Mouse (Mus musculus): ENCODE data around the gene Cd44. TPM values are rescaled to one million over a fixed set of nuclear protein-coding genes. Genes with fewer than 3 reads are reported as not detected.

Gene Cd44
- polyA plus RNA-seq, 1 experiment = 77.1 TPM

DNA sequence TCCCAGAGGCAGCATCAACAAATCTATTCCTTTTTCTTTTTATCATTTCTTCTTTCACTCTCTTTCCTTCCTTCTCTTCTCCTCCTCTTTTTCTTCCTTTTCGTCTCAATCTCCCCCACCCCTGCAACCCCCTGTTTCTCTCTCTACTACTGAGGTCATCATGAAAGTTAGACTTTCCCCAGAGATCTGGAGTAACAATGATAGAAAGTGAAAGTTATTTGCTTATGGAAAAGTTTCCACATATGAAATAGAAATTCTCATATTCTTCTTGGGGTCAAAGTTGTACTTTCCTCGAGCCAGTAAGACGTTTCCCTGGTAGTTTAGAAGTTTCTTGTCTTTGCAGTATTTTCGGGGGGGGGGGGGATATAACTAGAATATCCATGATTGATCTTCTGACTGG, 126.8 kb downstream of the Cd44 start:
- Histone ChIP-seq H3K4me3 (no peak overlapping the region), H3ac (ENCODE audit: control insufficient read depth, insufficient read length) (no peak overlapping the region), H3K4me2 (ENCODE audit: low read depth) (peak overlapping the region; percentile 42), H3K79me2 (ENCODE audit: control insufficient read depth, insufficient read depth) (no peaks in the 10 kb centered on the region), H3K36me3 (ENCODE audit: control insufficient read depth, insufficient read depth) (no peaks in the 10 kb centered on the region), H3K27me3 (ENCODE audit: control insufficient read depth, insufficient read depth, insufficient read length) (no peaks in the 10 kb centered on the region)
- TF ChIP-seq POLR2A (IDR thresholded peaks at IDR 0.05; ENCODE audit: insufficient read length, low read depth) = no peak
- no peak for TF ChIP-seq TCF12 (IDR thresholded peaks at IDR 0.05; ENCODE audit: insufficient read depth, poor library complexity, severe bottlenecking)
- TF ChIP-seq MYOG (IDR thresholded peaks at IDR 0.05; ENCODE audit: control insufficient read depth in 1 of 3, insufficient read depth in 1 of 3, insufficient read length in 2 of 3, low read depth in 2 of 3) = no peak
- no peak for TF ChIP-seq SRF (IDR thresholded peaks at IDR 0.05; ENCODE audit: control insufficient read depth, insufficient read length, low read depth)
- no peak for TF ChIP-seq REST (IDR thresholded peaks at IDR 0.05; ENCODE audit: insufficient read depth, insufficient read length)
- TF ChIP-seq CEBPB (IDR thresholded peaks at IDR 0.05; ENCODE audit: insufficient read depth, poor library complexity, severe bottlenecking) = no peak
- no peak for TF ChIP-seq POLR2AphosphoS2 (IDR thresholded peaks at IDR 0.05; ENCODE audit: insufficient read length, low read depth)
- no peak for TF ChIP-seq TCF3 (IDR thresholded peaks at IDR 0.05; ENCODE audit: insufficient read length, low read depth)
- no peak for TF ChIP-seq MAX (IDR thresholded peaks at IDR 0.05; ENCODE audit: low read depth)

DNA sequence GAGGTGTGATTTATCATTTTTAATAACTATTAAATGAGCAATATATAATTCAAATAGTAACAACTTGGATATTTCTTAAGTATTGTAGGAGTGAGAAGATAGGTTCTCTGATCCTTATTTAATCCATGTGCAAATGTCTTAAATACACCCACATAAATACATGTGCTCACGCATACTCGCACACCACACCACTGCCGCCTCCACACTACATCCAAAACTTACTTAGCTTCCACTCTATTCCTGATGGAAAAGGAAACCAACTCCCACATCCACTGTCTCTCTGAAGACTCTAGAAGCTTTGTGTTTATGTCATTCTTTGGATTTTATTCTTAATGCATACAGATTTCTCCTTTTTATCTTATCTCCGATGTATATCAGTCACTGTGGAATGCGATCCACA, 129.2 kb downstream of the Cd44 start:
- Histone ChIP-seq H3K27me3 (ENCODE audit: control insufficient read depth, insufficient read depth, insufficient read length) (no peaks in the 10 kb centered on the region), H3K36me3 (ENCODE audit: control insufficient read depth, insufficient read depth) (no peaks in the 10 kb centered on the region), H3ac (ENCODE audit: control insufficient read depth, insufficient read length) (no peak overlapping the region), H3K4me2 (ENCODE audit: low read depth) (no peak overlapping the region), H3K79me2 (ENCODE audit: control insufficient read depth, insufficient read depth) (no peaks in the 10 kb centered on the region), H3K4me3 (no peak overlapping the region)
- no peak for TF ChIP-seq E2F4 (IDR thresholded peaks at IDR 0.05; ENCODE audit: insufficient read depth)
- TF ChIP-seq CEBPB (IDR thresholded peaks at IDR 0.05; ENCODE audit: insufficient read depth, poor library complexity, severe bottlenecking) = no peak
- TF ChIP-seq TCF12 (IDR thresholded peaks at IDR 0.05; ENCODE audit: insufficient read depth, poor library complexity, severe bottlenecking) = no peak
- TF ChIP-seq REST (IDR thresholded peaks at IDR 0.05; ENCODE audit: insufficient read depth, insufficient read length) = no peak
- no peak for TF ChIP-seq MYOG (IDR thresholded peaks at IDR 0.05; ENCODE audit: control insufficient read depth in 1 of 3, insufficient read depth in 1 of 3, insufficient read length in 2 of 3, low read depth in 2 of 3)
- TF ChIP-seq USF1 (IDR thresholded peaks at IDR 0.05; ENCODE audit: low read depth) = no peak
- TF ChIP-seq POLR2A (IDR thresholded peaks at IDR 0.05; ENCODE audit: insufficient read length, low read depth) = no peak
- TF ChIP-seq MAX (IDR thresholded peaks at IDR 0.05; ENCODE audit: low read depth) = no peak
- no peak for TF ChIP-seq TCF3 (IDR thresholded peaks at IDR 0.05; ENCODE audit: insufficient read length, low read depth)
- no peak for TF ChIP-seq POLR2AphosphoS2 (IDR thresholded peaks at IDR 0.05; ENCODE audit: insufficient read length, low read depth)
- no peak for TF ChIP-seq MYOD1 (IDR thresholded peaks at IDR 0.05; ENCODE audit: control insufficient read depth in 1 of 3, insufficient read length in 2 of 3, low read depth in 2 of 3)

DNA sequence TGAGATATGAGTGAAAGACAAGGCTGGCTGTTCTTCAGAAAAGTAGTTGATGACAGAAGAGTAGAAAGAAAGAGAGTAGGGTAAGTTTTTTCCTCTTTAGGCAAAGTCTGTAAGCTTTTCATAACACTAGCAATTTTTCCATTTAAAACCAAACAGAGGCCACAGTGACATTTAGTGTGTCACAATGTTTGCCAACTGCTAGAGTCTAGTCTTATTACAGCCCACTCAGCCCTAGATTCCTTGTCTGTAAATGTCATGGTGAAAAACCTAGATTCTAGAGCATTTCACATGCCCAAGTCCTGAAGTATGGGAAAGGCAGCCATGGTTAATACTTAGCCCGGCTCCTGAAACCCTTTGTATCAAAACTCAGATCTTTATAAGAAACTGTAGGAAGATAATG, 130.2 kb downstream of the Cd44 start:
- H3ac ChIP-seq (ENCODE audit: control insufficient read depth, insufficient read length) = no peak overlapping the region
- H3K27me3 ChIP-seq (ENCODE audit: control insufficient read depth, insufficient read depth, insufficient read length) = no peaks in the 10 kb centered on the region
- TF ChIP-seq MAX (IDR thresholded peaks at IDR 0.05; ENCODE audit: low read depth) = no peak
- TF ChIP-seq POLR2A (IDR thresholded peaks at IDR 0.05; ENCODE audit: insufficient read length, low read depth) = no peak
- no peak for TF ChIP-seq MYOD1 (IDR thresholded peaks at IDR 0.05; ENCODE audit: control insufficient read depth in 1 of 3, insufficient read length in 2 of 3, low read depth in 2 of 3)
- TF ChIP-seq POLR2AphosphoS2 (IDR thresholded peaks at IDR 0.05; ENCODE audit: insufficient read length, low read depth) = no peak
- no peak for TF ChIP-seq USF1 (IDR thresholded peaks at IDR 0.05; ENCODE audit: low read depth)
- H3K4me3 ChIP-seq = no peak overlapping the region
- H3K79me2 ChIP-seq (ENCODE audit: control insufficient read depth, insufficient read depth) = no peaks in the 10 kb centered on the region
- no peak overlapping the region for H3K4me2 ChIP-seq (ENCODE audit: low read depth)
- no peaks in the 10 kb centered on the region for H3K36me3 ChIP-seq (ENCODE audit: control insufficient read depth, insufficient read depth)

DNA sequence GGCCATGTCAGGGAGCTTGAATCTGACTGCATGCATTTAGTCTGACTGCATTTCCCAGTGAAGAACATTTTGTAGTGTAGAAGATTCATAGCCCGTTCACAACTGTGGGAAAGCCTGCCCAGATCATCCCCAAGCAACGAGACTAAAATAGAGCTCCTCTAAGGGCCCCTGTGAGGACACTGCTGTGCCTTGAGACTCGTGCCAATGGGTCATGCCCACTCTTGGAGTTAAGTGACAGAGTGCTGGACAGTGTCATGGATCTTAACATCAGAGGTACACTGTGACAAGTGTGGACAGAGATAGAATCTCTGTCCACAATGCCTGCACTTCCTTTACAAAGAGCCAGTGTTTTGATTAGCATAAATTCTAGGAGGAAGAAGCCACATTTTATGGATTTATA, 133.2 kb downstream of the Cd44 start:
- Histone ChIP-seq H3K36me3 (ENCODE audit: control insufficient read depth, insufficient read depth) (no peaks in the 10 kb centered on the region), H3K4me2 (ENCODE audit: low read depth) (no peak overlapping the region), H3ac (ENCODE audit: control insufficient read depth, insufficient read length) (no peak overlapping the region), H3K4me3 (no peak overlapping the region), H3K27me3 (ENCODE audit: control insufficient read depth, insufficient read depth, insufficient read length) (no peaks in the 10 kb centered on the region), H3K79me2 (ENCODE audit: control insufficient read depth, insufficient read depth) (no peaks in the 10 kb centered on the region)
- TF ChIP-seq CEBPB (IDR thresholded peaks at IDR 0.05; ENCODE audit: insufficient read depth, poor library complexity, severe bottlenecking) (no peak), SRF (IDR thresholded peaks at IDR 0.05; ENCODE audit: control insufficient read depth, insufficient read length, low read depth) (no peak), MYOG (IDR thresholded peaks at IDR 0.05; ENCODE audit: control insufficient read depth in 1 of 3, insufficient read depth in 1 of 3, insufficient read length in 2 of 3, low read depth in 2 of 3) (no peak), E2F4 (IDR thresholded peaks at IDR 0.05; ENCODE audit: insufficient read depth) (no peak), MYOD1 (IDR thresholded peaks at IDR 0.05; ENCODE audit: control insufficient read depth in 1 of 3, insufficient read length in 2 of 3, low read depth in 2 of 3) (no peak), TCF12 (IDR thresholded peaks at IDR 0.05; ENCODE audit: insufficient read depth, poor library complexity, severe bottlenecking) (no peak), POLR2AphosphoS2 (IDR thresholded peaks at IDR 0.05; ENCODE audit: insufficient read length, low read depth) (no peak), MAX (IDR thresholded peaks at IDR 0.05; ENCODE audit: low read depth) (no peak), REST (IDR thresholded peaks at IDR 0.05; ENCODE audit: insufficient read depth, insufficient read length) (no peak), USF1 (IDR thresholded peaks at IDR 0.05; ENCODE audit: low read depth) (no peak), POLR2A (IDR thresholded peaks at IDR 0.05; ENCODE audit: insufficient read length, low read depth) (no peak), TCF3 (IDR thresholded peaks at IDR 0.05; ENCODE audit: insufficient read length, low read depth) (no peak)

DNA sequence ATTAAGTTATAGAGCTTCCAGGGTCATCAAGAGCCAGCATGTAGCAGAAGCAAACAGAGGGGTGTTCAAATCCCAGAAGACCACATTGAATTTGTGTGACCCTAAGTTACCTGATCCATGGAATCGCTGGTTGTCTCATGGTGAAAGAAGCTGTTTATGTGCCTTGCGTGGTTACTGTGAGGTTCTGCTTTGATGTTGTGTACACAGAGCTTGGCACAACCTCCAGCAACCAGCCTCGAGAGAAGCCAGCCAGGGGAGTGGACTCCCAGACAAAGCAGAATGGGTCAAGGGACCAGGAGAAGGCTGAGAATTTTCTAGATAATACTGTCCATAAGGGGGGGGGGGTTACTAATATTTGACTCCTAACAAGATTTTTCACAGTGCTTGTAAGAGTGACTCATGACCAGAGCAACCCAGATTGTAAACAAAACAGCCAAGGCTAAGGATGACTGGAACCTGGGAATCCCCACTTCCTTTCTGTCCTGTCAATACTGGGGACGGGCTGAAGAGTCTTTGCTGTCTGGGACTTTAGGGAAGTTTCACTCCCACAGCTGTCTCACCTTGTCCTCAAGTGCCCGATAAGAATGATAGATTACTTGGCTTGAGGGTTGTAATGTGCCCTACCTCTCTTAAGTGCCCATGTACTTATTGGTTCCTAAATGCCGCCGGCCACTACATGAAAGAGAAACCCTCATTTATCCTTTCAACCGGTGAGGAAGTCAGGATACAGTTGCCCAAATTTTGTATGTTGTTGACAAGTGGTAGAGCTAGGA, 136.7 kb downstream of the Cd44 start:
- H3K4me3 ChIP-seq = no peak overlapping the region
- TF ChIP-seq USF1 (IDR thresholded peaks at IDR 0.05; ENCODE audit: low read depth) = no peak
- no peak for TF ChIP-seq MYOD1 (IDR thresholded peaks at IDR 0.05; ENCODE audit: control insufficient read depth in 1 of 3, insufficient read length in 2 of 3, low read depth in 2 of 3)
- TF ChIP-seq POLR2A (IDR thresholded peaks at IDR 0.05; ENCODE audit: insufficient read length, low read depth) = no peak
- no peak for TF ChIP-seq MYOG (IDR thresholded peaks at IDR 0.05; ENCODE audit: control insufficient read depth in 1 of 3, insufficient read depth in 1 of 3, insufficient read length in 2 of 3, low read depth in 2 of 3)
- TF ChIP-seq REST (IDR thresholded peaks at IDR 0.05; ENCODE audit: insufficient read depth, insufficient read length) = no peak
- TF ChIP-seq E2F4 (IDR thresholded peaks at IDR 0.05; ENCODE audit: insufficient read depth) = no peak
- TF ChIP-seq CEBPB (IDR thresholded peaks at IDR 0.05; ENCODE audit: insufficient read depth, poor library complexity, severe bottlenecking) = no peak
- no peak for TF ChIP-seq POLR2AphosphoS2 (IDR thresholded peaks at IDR 0.05; ENCODE audit: insufficient read length, low read depth)
- TF ChIP-seq TCF12 (IDR thresholded peaks at IDR 0.05; ENCODE audit: insufficient read depth, poor library complexity, severe bottlenecking) = no peak
- TF ChIP-seq TCF3 (IDR thresholded peaks at IDR 0.05; ENCODE audit: insufficient read length, low read depth) = no peak
- TF ChIP-seq SRF (IDR thresholded peaks at IDR 0.05; ENCODE audit: control insufficient read depth, insufficient read length, low read depth) = no peak
- no peak for TF ChIP-seq MAX (IDR thresholded peaks at IDR 0.05; ENCODE audit: low read depth)
- H3K36me3 ChIP-seq (ENCODE audit: control insufficient read depth, insufficient read depth) = no peaks in the 10 kb centered on the region
- H3ac ChIP-seq (ENCODE audit: control insufficient read depth, insufficient read length) = no peak overlapping the region
- H3K27me3 ChIP-seq (ENCODE audit: control insufficient read depth, insufficient read depth, insufficient read length) = no peaks in the 10 kb centered on the region
- H3K4me2 ChIP-seq (ENCODE audit: low read depth) = no peak overlapping the region
- no peaks in the 10 kb centered on the region for H3K79me2 ChIP-seq (ENCODE audit: control insufficient read depth, insufficient read depth)

All from myocyte (in vitro differentiated cells).